Mouse (Mus musculus): ENCODE results near the gene Ndc1. TPM values are rescaled to one million over a fixed set of nuclear protein-coding genes. Genes with fewer than 3 reads are reported as not detected.
A peak's percentile ranks its signal among the peaks of the same experiment; 100 is the strongest.

The Ndc1 gene
- polyA plus RNA-seq, 1 experiment from 2014 or later: 19.9 TPM

DNA sequence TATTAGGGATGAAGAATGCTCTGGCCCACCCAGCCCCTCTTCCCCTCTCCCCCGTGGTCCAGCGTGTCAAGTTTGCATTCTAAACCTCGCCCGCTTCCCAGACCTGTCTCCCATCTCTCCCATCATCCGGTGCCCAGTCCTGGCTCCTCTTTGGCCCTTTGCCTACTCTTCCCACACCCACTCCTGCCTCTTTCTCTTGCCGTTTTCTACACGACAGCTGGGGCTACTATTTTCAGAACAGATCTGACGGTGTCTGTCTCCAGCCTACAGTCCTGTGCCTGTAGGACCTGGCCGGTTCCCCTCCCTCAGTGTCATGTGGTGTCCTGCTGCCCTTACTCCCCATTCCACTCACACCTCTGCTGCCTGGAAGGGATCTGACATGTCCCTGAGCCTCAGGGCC is 59.0 kb downstream of the Ndc1 start:
- Histone ChIP-seq H3K9ac (no peak overlapping the region), H3K36me3 (no peaks in the 10 kb centered on the region), H3K4me2 (no peak overlapping the region), H3K27ac (replicated peaks) (no peak overlapping the region), H3K27me3 (0 out of 2 replicates have a peak, but pooled peaks cover 5% of the 10 kb centered on the region), H3K4me1 (replicated peaks) (peaks cover 5% of the 10 kb centered on the region), H3K9me3 (no peaks in the 10 kb centered on the region), H3K4me3 (no peak overlapping the region)
- WGBS: 88% methylated on average over 9 of the region's 9 CpGs
- no peak for ATAC-seq (ENCODE audit: low FRiP score, low read depth)

DNA sequence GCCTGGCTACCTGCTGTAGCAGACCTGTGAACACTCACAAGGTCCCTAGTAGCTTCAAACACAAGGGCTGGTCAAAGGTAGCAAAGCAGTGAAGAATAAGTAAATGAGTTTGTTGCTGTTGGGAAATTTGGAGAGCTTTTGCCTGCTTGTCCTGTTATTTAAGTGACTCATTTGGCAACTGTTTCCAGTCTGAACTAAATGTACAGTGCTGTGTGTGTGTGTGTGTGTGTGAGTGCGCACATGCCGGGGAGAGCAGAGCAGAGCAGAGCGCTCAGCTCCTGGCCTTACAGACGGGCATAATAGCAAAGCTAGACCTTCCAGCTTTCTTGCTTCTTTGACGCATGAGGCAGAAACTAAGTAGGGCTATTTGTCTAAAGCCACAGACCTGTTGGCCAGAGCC is 65.1 kb downstream of the Ndc1 start:
- H3K4me1 ChIP-seq (replicated peaks): peaks cover 20% of the 10 kb centered on the region
- no peak overlapping the region for H3K9ac ChIP-seq
- no peak overlapping the region for H3K4me3 ChIP-seq
- H3K4me2 ChIP-seq: no peak overlapping the region
- 80% methylated on average over 5 of the region's 5 CpGs for WGBS
- no peaks in the 10 kb centered on the region for H3K9me3 ChIP-seq
- no peaks in the 10 kb centered on the region for H3K36me3 ChIP-seq
- H3K27me3 ChIP-seq: peaks cover 39% of the 10 kb centered on the region
- ATAC-seq (ENCODE audit: low FRiP score, low read depth): no peak
- H3K27ac ChIP-seq (replicated peaks): no peak overlapping the region

GRCm38 (mm10) chr4:107433998-107434355 is 66.4 kb downstream of the Ndc1 start:
- 6% methylated on average over 15 of the region's 15 CpGs for whole genome bisulfite sequencing

GRCm38 (mm10) chr4:107434356-107435237 is 67.0 kb downstream of the Ndc1 start, which contains the start of gene Glis1:
TSS of gene Glis1 (plus strand) at chr4:107434591.
- WGBS: under 1% methylated on average over 96 of the region's 112 CpGs
- ATAC-seq (ENCODE audit: low FRiP score, low read depth): peak; percentile 83
- H3K9me3 ChIP-seq: no peaks in the 10 kb centered on the region
- no peaks in the 10 kb centered on the region for H3K36me3 ChIP-seq
- H3K27me3 ChIP-seq: peaks cover 51% of the 10 kb centered on the region
- peak within 1 kb of the TSS; percentile 90 for H3K4me2 ChIP-seq
- no peak within 1 kb of the TSS for H3K27ac ChIP-seq (replicated peaks)
- peak within 1 kb of the TSS; percentile 54 for H3K9ac ChIP-seq
- peak within 1 kb of the TSS; percentile 55 for H3K4me3 ChIP-seq
- peaks cover 20% of the 10 kb centered on the region for H3K4me1 ChIP-seq (replicated peaks)

More at GRCm38 (mm10) chr4:107433998-107434355, 66.4 kb downstream of the Ndc1 start:
- Histone ChIP-seq H3K36me3 (no peaks in the 10 kb centered on the region), H3K4me1 (replicated peaks) (peaks cover 20% of the 10 kb centered on the region), H3K27ac (replicated peaks) (no peak overlapping the region), H3K9ac (peak overlapping the region; percentile 54), H3K27me3 (peaks cover 46% of the 10 kb centered on the region), H3K4me2 (peak overlapping the region; percentile 90), H3K9me3 (no peaks in the 10 kb centered on the region), H3K4me3 (peak overlapping the region; percentile 55)
- ATAC-seq (ENCODE audit: low FRiP score, low read depth): no peak

- no peaks in the 10 kb centered on the region for H3K36me3 ChIP-seq
- peak overlapping the region; percentile 90 for H3K4me2 ChIP-seq
- ATAC-seq (ENCODE audit: low FRiP score, low read depth): no peak; the same call in 1 of the 2 replicates
- H3K9ac ChIP-seq: peak overlapping the region; percentile 54
- peaks cover 56% of the 10 kb centered on the region for H3K27me3 ChIP-seq
- H3K4me1 ChIP-seq (replicated peaks): peaks cover 20% of the 10 kb centered on the region
- H3K9me3 ChIP-seq: no peaks in the 10 kb centered on the region
- WGBS: 3% methylated on average over 47 of the region's 47 CpGs
- peak overlapping the region; percentile 55 for H3K4me3 ChIP-seq
- H3K27ac ChIP-seq (replicated peaks): no peak overlapping the region
These were observed 67.8 kb downstream of the Ndc1 start for GRCm38 (mm10) chr4:107435238-107435946.

GRCm38 (mm10) chr4:107436476-107436875 is 68.9 kb downstream of the Ndc1 start:
- H3K27me3 ChIP-seq: peaks cover 58% of the 10 kb centered on the region

GRCm38 (mm10) chr4:107438741-107439140 is 71.2 kb downstream of the Ndc1 start:
- no peak overlapping the region for H3K4me3 ChIP-seq
- ATAC-seq (ENCODE audit: low FRiP score, low read depth): no peak
- H3K27me3 ChIP-seq: peaks cover 46% of the 10 kb centered on the region
- WGBS: 92% methylated on average over 8 of the region's 8 CpGs
- no peak overlapping the region for H3K4me2 ChIP-seq
- no peak overlapping the region for H3K27ac ChIP-seq (replicated peaks)
- no peaks in the 10 kb centered on the region for H3K9me3 ChIP-seq
- H3K4me1 ChIP-seq (replicated peaks): peaks cover 27% of the 10 kb centered on the region
- H3K9ac ChIP-seq: no peak overlapping the region
- no peaks in the 10 kb centered on the region for H3K36me3 ChIP-seq

More at GRCm38 (mm10) chr4:107436476-107436875, 68.9 kb downstream of the Ndc1 start:
- Histone ChIP-seq H3K4me1 (replicated peaks) (peaks cover 20% of the 10 kb centered on the region), H3K9me3 (no peaks in the 10 kb centered on the region), H3K9ac (no peak overlapping the region), H3K4me3 (no peak overlapping the region), H3K27ac (replicated peaks) (no peak overlapping the region), H3K4me2 (no peak overlapping the region), H3K36me3 (no peaks in the 10 kb centered on the region)
- 90% methylated on average over 7 of the region's 7 CpGs for WGBS
- no peak for ATAC-seq (ENCODE audit: low FRiP score, low read depth)

GRCm38 (mm10) chr4:107440306-107440705 is 72.7 kb downstream of the Ndc1 start:
- 27% methylated on average over 13 of the region's 13 CpGs for WGBS
- Histone ChIP-seq H3K9me3 (no peaks in the 10 kb centered on the region), H3K4me2 (peak overlapping the region; percentile 21), H3K9ac (no peak overlapping the region), H3K27me3 (peaks cover 48% of the 10 kb centered on the region), H3K4me1 (replicated peaks) (peaks cover 13% of the 10 kb centered on the region), H3K4me3 (no peak overlapping the region), H3K27ac (replicated peaks) (no peak overlapping the region), H3K36me3 (no peaks in the 10 kb centered on the region)
- no peak for ATAC-seq (ENCODE audit: low FRiP score, low read depth)

GRCm38 (mm10) chr4:107442288-107442687 is 74.7 kb downstream of the Ndc1 start:
- no peaks in the 10 kb centered on the region for H3K9me3 ChIP-seq
- ATAC-seq (ENCODE audit: low FRiP score, low read depth): no peak
- H3K4me3 ChIP-seq: no peak overlapping the region
- peaks cover 7% of the 10 kb centered on the region for H3K4me1 ChIP-seq (replicated peaks)
- no peak overlapping the region for H3K27ac ChIP-seq (replicated peaks)
- no peak overlapping the region for H3K9ac ChIP-seq
- H3K4me2 ChIP-seq: no peak overlapping the region
- no peaks in the 10 kb centered on the region for H3K36me3 ChIP-seq
- WGBS: 62% methylated on average over 11 of the region's 11 CpGs
- H3K27me3 ChIP-seq: peaks cover 31% of the 10 kb centered on the region

DNA sequence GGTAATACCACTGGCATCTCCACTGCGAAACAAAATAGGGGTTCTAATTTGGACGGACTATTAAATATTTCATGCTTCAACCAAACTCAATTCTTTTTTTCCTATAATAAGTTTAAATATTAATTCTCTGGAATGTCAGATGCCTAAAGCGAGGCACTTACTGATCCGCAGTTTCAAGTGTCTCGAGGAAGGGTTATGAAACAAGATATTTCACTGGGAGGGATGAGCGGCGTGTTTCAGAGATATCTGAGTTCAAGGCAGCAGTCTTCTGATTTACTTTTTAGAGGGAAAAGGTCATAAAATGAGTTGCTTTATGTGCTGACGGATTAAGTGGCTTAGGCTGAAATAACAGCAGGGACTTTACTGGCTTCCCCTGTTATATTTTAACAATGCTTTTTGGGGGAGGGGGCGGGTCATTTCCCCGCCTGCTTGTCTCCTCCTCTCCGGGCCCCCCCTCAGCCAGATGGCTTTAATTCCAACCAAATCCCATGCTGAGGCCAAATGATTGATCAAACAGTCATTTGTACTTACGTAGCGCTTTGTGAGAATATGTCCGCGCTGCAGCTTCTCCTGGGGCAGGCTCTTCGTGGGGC is 75.4 kb downstream of the Ndc1 start:
- Histone ChIP-seq H3K4me3 (no peak overlapping the region), H3K9me3 (no peaks in the 10 kb centered on the region), H3K4me2 (no peak overlapping the region), H3K36me3 (no peaks in the 10 kb centered on the region), H3K9ac (no peak overlapping the region), H3K27ac (replicated peaks) (no peak overlapping the region), H3K27me3 (peaks cover 24% of the 10 kb centered on the region), H3K4me1 (replicated peaks) (peaks cover 7% of the 10 kb centered on the region)
- 42% methylated on average over 16 of the region's 16 CpGs for WGBS
- no peak for ATAC-seq (ENCODE audit: low FRiP score, low read depth)

GRCm38 (mm10) chr4:107443621-107444020 is 76.0 kb downstream of the Ndc1 start:
- H3K36me3 ChIP-seq: no peaks in the 10 kb centered on the region

GRCm38 (mm10) chr4:107448481-107448880 is 80.9 kb downstream of the Ndc1 start:
- 92% methylated on average over 6 of the region's 6 CpGs for WGBS
- Histone ChIP-seq H3K4me2 (no peak overlapping the region), H3K27me3 (peaks cover 5% of the 10 kb centered on the region), H3K4me3 (no peak overlapping the region), H3K9ac (no peak overlapping the region), H3K9me3 (no peaks in the 10 kb centered on the region), H3K4me1 (replicated peaks) (peaks cover 2% of the 10 kb centered on the region), H3K27ac (replicated peaks) (no peak overlapping the region), H3K36me3 (no peaks in the 10 kb centered on the region)
- no peak for ATAC-seq (ENCODE audit: low FRiP score, low read depth)

More at GRCm38 (mm10) chr4:107443621-107444020, 76.0 kb downstream of the Ndc1 start:
- WGBS: 58% methylated on average over 11 of the region's 11 CpGs
- no peak overlapping the region for H3K27ac ChIP-seq (replicated peaks)
- no peak for ATAC-seq (ENCODE audit: low FRiP score, low read depth)
- no peak overlapping the region for H3K4me2 ChIP-seq
- no peaks in the 10 kb centered on the region for H3K9me3 ChIP-seq
- peaks cover 20% of the 10 kb centered on the region for H3K27me3 ChIP-seq
- peaks cover 7% of the 10 kb centered on the region for H3K4me1 ChIP-seq (replicated peaks)
- no peak overlapping the region for H3K4me3 ChIP-seq
- no peak overlapping the region for H3K9ac ChIP-seq

All from hindbrain, embryonic 15.5 days (tissue).